Mouse (Mus musculus): ENCODE data around the gene Wnk4.

The Wnk4 gene

DNA sequence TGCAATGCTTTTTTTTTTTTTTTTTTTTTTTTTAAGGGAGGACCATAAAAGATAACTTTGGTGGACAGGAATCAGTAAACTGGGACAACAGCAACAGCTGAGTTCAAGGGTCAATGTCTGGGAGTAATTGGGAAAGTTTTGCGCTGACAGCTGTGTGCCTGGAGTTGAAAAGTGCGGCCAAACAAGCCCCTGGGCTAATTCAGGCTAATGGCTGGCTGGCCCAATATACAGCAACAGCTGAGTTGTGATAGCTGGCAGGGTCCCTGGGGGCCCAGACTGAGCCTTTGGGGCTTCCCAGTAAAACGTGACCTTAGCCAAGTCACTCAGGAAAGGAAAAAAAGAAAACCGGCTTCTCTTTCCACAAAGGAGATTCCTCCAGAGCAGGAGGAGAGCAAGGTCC lies 15.3 kb upstream of the Wnk4 start:
- DNase-seq: no peak

DNA sequence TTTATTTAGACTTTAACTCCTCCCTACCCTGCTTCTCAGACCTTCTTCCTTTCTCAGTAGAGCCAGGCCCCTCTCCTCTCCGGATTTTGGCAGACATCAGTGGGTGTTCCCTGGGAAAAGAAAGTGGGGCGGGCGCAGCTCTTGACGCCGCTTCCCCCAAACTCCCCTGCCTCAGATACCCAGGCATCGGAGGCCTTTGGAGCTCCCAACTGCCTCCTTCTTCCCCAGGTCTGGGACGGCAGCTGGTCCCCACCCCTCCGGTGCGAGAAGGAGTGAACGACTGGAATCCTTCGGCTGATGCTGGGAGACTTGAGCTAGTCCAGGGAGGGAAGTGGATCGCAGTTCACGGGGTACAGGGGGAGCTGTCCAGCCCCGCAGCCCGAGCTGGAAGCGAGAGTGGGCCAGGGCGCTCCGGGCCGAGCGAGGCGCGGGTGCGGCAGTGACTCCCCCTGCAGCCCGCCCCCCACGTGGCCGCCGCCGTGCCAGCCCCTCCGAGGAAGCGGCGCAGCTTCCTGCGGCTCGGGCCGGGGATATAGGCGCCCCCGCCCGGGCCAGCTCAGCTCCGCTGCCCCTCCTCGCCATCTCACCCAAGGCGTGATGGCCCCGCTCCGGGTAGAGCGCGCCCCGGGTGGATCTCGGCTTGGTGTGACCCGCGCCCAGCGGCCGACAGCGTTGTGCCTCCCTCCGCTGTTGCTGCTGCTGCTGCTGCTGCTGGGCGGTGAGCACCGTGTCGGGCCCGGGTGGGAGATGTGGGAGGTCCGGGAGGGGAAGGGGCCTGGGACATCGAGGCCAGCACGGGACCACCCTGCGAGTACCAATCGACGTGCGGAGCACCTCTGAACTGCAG lies 14.3 kb upstream of the Wnk4 start, which contains the start of gene Ramp2:
Ramp2 (plus strand) TSS at position 174 of the 847 bp plus-strand sequence.
- DNase-seq: peak in 1 of 2 experiments; percentile 8

DNA sequence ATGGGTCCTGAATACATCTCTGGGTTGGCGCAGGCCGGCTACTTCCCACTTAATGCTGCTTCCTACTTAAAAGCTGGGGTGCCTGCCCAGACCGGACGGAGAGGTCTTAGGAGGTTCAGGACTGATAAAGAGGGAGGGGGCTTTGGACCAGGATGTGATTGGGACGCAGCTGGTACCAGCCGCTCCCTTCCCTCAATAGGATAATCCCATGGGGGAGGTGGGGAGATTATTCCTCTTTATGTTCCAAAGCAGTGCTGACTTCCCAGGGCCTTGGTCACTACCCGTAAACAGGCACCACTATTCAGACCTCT lies 13.7 kb upstream of the Wnk4 start:
- DNase-seq: no peak

DNA sequence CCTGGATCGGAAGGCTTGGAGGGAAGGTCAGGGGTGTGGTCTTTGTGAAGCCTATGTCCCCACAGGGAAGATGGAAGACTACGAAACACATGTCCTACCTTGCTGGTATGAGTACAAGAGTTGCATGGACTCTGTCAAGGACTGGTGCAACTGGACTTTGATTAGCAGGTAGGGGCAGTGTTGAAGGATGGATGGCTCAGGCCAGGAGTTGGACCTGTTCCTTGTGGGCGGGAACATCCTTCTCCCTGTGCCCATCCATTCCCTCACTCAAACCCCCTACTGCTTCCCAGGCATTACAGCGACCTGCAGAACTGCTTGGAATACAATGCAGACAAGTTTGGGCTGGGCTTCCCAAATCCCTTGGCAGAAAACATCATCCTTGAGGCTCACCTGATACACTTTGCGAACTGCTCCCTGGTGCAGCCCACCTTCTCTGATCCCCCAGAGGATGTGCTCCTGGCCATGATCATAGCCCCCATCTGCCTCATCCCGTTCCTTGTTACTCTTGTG lies 12.8 kb upstream of the Wnk4 start:
- no peak for DNase-seq

DNA sequence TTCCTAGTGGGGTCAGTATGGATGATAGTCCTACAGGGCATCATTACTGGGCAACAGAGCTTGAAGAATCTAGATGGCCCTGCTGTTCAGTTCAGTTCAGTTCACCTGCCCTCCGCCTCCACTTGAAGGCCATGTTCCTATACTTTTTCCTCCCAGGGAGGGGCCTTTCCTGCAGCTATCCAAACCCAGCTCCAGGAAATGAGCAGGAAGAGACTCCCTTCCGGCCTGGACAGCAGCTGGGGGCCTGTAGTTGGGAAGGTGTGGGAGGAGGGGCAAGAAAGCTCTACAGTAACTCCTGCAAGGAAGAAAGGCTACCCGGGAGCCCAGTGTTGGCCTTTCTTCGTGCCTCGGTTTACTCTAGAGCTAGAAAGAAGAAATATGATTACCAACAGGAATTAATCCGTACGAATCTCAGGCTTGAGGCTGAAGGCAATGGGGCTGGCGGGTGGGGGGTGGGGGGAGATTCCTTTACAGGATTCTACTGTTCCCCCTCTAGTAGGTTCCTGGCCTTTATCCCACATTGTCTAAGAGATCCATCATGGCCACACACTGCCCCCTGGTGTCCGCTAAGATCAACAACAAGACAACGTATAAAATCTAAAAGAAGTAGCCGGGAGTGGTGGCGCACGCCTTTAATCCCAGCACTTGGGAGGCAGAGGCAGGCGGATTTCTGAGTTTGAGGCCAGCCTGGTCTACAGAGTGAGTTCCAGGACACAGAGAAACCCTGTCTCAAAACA lies 11.9 kb upstream of the Wnk4 start:
- DNase-seq: peak; percentile 59 to 64

DNA sequence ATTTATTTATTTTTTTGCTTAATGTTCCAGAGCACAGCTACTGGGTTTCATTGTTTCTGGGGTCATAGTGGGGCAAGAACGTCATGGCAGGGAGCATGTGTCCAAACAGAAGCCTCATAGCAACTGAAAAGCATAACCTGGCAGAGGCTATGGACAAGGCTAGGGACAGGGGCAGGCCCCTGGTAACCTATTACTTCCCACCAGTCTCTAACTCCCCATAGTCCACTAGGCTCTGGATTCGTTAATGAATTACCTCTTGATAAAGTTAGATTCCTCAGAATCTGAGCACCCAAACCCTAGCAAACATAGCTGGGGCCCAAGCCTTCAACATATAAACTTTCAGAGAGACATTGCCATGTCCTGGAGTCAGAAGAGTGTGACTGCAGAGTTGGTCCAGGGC lies 9.3 kb upstream of the Wnk4 start:
- no peak for DNase-seq

DNA sequence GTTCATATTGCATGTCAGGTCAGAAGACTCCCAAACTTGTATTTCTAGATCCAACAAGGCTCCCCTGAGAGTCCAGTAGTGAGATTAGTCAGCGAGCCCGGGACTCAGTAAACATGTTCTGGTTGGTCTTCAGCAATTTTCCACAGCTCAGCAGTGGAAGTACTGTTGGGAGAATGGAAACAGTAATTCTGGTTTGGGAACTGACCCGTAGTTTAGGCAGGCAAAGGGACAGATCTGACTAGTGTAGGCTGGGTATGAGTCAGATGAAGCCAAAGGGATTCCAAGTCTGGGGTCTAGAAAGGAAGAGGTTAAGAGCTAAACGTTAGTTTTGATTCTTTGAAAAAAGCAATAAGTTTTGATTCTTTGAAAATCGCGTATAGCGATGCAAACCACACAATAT lies 7.4 kb upstream of the Wnk4 start:
- DNase-seq: no peak

DNA sequence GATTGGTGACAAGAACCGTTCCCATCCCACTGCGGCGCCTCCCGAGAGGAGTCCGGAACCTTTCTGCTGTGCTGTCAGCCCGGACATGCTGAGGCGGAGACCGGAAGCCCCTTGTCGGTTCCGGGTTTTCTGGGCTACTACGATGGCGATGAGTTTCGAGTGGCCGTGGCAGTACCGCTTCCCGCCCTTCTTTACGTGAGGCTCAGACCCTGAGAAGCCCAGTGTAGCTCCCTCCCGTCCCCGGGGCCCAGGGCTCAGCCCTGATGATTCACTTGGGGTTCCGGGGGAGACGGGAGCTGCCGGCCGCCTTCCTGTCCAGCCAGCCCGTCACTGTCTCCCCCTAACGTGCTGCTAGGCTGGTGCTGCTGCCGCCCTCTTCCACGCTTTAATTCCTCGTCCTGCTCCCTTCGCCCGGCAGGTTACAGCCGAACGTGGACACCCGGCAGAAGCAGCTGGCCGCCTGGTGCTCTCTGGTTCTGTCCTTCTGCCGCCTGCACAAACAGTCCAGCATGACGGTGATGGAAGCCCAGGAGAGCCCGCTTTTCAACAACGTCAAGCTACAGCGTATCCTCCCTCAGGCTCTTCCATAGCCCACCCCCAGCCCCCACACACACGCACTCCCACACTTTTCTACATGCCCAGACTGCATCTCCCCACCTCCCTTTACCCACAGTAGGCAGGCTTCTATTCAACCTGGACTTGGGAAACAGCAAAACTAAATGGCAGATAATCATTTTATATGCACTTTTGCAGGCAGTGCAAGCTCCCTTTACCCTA lies 6.6 kb upstream of the Wnk4 start, which contains the start of gene Vps25:
Vps25 (plus strand) TSS at position 95 of the 777 bp plus-strand sequence.
- peak; percentile 84 to 88 for DNase-seq

DNA sequence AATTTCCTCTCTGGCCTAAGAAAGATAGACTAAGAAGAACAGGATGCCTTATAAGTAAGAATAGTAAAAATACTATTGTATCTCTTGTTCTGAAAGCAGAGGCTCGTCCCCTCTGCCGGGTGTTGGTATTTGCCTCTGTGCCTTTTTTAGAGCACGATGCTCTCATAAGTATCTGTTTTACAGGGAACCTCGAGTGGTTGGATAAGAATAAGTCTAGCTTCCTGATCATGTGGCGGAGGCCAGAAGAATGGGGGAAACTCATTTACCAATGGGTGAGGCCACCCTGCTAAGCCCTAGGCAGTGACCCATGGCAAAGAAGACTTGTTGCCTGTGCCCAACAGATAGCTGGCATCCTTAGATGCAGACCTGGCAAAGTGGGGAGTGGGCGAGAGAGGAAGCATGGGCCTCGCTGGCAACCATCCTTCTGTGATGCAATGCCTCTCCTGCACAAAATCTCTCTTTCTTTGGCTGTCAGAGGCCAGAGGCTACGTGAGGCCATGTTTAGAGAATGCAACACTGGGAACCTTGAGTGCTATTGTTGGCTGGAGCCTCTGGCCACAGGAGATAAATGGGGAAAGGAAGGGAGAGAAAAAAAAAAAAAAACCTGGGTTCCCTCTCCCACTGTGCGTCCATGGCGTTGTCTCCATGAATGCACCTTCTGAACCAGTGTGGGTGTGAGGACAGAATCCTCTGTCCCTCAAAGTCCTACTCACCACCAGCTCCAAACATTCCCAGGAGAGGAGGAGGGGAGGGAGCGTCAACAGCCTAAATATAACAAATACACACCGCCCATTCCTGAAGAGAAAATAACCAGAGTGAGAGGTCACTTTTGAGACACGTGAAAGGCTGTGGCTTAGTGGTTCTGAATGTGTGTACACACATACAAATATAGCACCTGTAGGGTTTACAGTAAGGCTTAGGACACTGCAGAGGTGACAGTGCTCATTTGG lies 4.3 kb upstream of the Wnk4 start:
- DNase-seq: no peak

DNA sequence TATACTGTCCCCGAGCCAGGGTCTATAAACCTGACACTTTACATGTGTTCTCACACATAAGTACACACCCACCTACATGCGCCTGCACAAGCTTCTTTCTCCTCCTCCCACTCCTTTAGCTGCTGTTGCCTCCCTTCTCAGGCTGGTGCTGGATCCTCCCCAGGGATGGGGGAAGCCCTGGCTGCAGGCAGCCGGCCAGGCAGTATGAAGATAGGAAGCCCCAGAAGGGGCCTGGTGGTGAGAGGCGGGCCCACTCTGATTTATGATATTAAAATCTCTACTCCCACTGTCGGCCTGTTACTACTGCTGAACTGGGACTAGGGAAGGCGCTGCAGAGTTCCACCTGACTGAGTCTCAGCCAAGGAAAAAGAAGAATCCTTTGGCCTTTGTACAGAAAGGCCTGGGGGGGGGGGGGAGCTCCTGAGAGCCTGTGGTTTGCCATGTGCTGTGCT lies 1.1 kb upstream of the Wnk4 start:
- DNase-seq: no peak

DNA sequence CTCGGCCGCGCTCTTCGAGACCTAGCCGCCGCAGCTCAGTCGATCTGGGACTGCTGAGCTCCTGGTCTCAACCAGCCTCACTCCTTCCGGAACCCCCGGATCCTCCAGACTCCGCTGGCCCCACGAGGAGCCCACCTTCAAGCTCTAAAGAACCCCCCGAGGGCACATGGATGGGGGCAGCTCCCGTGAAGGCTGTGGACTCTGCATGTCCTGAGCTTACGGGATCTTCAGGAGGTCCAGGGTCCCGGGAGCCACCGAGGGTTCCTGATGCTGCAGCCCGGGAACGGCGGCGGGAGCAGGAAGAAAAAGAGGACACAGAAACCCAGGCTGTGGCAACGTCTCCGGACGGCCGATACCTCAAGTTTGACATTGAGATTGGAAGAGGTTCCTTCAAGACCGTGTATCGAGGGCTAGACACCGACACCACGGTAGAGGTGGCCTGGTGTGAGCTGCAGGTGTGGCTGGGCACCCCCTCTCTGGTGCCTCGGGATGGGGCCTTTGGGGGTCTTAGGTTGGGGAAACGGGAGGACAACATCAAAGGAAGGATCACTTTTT lies 536 bp downstream of the Wnk4 start:
- peak in 1 of 2 experiments; percentile 23 for DNase-seq

DNA sequence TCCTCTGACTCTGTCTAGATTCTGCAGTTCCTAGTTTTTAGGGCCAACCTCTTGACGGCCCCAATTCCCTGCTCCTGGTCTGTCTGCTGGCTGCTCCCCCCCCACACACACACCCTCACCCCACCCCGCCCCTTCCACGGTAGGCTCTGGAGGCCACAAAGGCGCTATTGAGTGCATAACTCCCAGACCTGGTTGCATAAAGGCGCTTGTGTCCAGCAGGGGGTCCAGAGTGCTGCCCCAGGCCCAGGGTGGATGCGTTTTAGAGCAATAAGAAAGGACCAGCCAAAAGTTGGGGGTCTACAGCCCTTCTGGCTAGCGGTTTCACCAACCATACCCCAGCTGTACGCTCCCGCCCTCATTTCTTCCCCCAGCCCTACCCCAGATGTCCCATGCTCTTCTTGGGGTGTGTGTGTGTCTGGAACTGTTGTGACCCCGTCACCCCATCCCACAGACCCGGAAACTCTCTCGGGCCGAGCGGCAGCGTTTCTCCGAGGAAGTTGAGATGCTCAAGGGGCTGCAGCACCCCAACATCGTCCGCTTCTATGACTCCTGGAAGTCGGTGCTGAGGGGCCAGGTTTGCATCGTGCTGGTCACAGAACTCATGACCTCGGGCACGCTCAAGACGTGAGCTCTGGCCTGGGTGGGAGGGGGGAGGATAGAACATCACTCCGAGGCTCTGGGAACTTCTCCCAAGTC lies 2.1 kb downstream of the Wnk4 start:
- DNase-seq: no peak

DNA sequence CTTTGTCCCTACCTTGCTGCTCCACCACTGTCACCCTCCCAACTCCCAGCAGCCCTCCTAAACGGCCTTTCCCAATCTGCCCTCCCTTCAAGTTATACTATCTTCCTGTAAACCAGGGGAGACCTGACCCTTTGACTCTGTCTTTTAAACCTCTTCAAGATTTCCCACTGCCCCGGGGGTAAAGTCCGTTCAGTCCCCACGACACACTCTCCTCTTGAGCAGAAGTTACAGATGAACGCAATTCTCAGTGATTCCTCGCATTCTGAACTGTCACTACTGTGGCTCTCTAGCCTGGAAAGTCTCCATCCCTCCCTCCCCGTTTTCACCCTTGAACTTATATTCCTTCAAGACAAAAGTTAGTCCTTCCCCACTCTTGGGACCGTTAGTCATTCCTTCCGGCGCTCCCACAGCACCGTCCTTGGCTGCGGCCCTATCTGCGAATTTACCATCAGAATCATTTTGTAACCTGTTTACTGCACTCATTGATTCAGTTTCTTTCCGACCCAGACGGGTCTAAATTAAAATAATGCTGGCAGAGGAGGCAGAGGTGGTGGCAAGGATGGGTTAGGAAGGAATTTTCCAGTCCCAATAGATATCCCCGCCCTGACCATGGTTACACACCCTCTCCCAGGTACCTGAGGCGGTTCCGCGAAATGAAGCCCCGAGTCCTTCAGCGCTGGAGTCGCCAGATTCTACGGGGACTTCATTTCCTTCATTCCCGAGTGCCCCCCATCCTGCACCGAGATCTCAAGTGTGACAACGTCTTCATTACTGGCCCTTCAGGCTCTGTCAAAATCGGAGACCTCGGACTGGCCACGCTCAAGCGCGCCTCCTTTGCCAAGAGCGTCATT lies 3.0 kb downstream of the Wnk4 start:
- no peak for DNase-seq

DNA sequence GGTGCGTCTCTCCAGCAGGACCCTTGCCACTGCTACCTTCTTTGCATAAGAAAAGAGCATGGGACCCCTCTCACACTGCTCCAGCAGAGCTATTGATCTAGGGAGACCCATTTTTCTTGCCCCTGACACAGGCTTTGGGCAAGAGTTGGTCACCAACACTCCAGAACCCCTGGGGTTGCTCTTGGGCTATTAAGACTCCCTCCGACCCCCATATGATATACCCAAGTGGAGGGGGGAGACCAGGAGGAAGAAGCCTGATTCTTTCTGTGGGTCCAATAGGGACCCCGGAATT lies 3.6 kb downstream of the Wnk4 start:
- DNase-seq: no peak

DNA sequence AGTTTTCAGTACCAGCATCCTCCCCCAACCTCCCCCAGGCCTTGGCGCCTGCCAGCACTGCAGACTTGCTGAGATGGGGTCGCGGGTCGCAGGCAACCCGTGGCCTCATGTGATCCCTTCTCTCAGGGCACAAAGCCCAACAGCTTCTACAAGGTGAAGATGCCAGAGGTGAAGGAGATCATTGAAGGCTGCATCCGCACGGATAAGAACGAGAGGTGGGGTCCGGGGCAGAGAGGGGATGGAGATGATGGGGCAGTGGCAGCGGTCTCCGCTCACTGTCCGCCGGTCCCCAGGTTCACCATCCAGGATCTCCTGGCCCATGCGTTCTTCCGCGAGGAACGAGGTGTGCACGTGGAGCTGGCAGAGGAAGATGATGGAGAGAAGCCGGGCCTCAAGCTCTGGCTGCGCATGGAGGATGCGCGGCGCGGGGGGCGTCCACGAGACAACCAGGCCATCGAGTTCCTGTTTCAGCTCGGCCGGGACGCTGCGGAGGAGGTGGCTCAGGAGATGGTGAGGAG lies 4.6 kb downstream of the Wnk4 start:
- no peak for DNase-seq

DNA sequence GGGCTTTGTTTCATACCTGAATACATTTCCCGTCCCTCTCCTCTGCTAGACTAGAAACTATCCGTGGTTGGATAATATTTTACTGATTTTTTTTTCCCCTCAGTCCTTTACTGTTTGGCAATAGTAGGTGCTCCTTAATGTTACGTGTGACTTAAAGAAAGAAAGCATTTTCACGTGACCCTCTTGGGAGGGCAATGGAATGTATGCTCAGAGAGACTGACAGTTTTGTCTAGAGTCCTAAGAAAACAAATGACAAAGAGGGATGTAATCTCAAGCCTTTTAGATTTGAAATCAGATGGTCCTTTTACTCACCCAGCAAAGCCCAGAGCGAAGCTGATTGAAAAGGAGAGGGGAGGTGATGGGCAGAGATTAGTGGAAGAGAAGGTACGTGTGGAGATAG lies 5.5 kb downstream of the Wnk4 start:
- no peak for DNase-seq

DNA sequence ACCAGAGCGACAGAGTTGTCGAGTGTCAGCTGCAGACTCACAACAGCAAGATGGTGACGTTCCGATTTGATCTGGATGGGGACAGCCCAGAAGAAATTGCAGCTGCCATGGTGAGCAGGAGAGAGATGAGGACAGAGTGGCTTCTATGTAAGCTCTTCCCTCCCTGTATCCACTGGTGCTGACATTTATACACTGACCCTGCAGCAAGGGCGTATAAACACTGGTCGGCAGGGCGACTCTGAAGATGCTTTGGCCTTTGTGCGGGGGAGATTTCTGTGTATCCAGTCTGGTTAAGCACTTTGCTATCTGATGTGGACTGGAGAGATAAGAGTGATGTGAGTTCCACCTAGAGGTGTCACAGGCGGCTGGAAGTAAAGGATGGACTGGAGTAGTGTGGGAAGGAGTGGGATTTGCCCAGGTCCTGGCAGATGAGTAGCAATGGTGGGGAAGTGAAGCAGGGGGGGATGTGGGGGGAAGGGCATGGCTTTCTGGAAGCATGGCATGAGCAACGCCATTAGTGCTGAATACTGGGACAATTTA lies 9.3 kb downstream of the Wnk4 start:
- peak; percentile 43 to 46 for DNase-seq

DNA sequence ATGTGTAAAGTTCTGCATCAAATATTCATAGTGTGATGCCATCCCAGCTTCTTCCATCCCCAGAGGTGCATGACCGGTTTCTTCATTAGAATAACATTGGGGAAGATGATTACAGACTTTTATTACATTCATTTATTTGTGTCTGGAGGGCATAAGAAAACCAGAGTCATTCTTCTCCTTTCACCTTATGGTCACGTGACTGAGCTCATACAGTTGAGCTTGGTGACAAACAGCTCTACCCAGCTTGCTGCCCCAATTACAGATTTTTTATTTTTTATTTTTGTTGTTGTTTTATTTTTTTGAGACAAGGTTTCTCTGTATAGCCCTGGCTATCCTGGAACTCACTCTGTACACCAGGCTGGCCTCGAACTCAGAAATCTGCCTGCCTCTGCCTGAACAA lies 12.1 kb downstream of the Wnk4 start:
- DNase-seq: no peak

DNA sequence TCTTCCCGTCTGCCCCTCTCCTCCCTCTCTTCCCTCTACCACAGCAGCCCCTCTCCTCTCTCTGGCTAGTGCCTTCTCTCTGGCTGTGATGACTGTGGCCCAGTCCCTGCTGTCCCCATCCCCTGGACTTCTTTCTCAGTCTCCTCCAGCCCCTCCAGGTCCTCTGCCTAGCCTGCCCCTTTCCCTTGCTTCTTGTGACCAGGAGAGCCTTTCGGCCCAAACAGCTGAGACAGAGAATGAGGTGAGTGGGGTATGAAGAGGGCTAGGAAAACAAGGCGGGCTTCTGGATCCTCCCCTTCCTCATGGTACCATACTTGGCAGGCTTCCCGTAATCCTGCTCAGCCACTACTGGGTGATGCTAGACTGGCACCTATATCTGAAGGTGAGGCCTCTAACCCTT lies 14.9 kb downstream of the Wnk4 start:
- DNase-seq: no peak

Data from cerebellum, postnatal 36 days (tissue).